Mouse (Mus musculus) right cerebral cortex, adult 18-20 months (tissue): ENCODE measurements around the gene Mark3.
A peak's percentile ranks its signal among the peaks of the same experiment; 100 is the strongest.
"Not testable (repeated sequence)": the region's sequence is repeated elsewhere in the genome, so short reads cannot be mapped to it uniquely, and the experiment has no call there.

Experiments used
- DNase-seq: peaks from one replicate; pipeline ENCODE4 v3.0.0; 2022; ENCODE audit warnings: mixed read lengths

Mark3 gene

GRCm38 (mm10) chr12:111574074-111574886 lies at the start of gene Mark3:
Mark3 (plus strand) TSS chr12:111574523.
- peak; percentile 98 for DNase-seq

DNA sequence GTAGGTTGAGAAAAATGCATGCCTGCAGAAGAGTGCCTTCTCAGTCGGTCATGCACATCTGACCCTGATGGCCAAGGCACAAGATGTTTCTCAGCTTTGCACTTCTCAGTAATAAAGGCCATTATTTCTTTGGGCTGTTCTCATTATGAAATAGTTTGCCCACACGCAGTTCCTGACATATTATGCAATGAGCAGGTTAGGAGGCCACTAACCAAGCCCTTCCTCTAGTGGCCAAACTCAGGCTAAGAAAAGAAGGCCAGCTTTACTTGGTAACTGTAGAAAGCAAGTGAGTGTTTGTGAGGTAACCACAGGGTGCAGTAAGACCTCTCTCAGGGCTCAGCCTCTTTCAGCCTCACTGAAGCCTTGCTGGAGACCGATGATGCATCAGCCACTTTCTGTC lies 49.4 kb upstream of the Mark3 start:
- DNase-seq, result no peak

DNA sequence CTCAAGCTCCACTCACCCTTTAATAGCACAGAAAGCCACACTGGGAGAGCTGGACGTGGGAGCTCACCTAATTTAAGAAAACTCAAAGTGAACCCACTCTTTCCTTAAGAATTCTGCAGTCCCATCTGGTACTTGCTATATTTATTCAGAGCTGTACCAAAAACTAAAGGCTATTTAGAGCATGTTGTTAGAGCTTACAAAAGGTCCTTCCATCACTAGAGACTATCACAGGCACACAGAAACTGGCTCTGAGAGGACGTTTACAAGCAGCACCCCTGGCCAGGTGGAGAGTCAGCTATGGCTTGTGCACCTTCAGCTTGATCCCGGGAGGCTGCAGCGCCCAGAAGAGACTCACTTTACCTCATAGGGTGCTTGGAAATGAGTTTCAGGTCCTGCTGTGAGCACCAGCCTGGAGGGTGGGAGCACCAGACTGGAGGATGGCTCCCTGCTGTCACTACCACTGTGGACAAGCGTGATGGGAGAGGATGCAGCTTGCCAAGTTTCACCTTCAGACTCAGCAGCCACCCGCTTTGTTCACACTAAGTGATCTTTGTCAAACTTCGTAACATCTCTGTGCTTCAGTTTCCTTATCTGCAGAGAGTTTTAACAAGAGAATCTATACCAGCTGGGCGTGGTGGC lies 46.6 kb upstream of the Mark3 start:
- DNase-seq, result peak; percentile 77

GRCm38 (mm10) chr12:111529192-111529591 lies 45.1 kb upstream of the Mark3 start:
- DNase-seq, result no peak

GRCm38 (mm10) chr12:111533096-111533794 lies 41.1 kb upstream of the Mark3 start:
- peak; percentile 54 for DNase-seq

GRCm38 (mm10) chr12:111535281-111535680 lies 39.0 kb upstream of the Mark3 start:
- no peak for DNase-seq

DNA sequence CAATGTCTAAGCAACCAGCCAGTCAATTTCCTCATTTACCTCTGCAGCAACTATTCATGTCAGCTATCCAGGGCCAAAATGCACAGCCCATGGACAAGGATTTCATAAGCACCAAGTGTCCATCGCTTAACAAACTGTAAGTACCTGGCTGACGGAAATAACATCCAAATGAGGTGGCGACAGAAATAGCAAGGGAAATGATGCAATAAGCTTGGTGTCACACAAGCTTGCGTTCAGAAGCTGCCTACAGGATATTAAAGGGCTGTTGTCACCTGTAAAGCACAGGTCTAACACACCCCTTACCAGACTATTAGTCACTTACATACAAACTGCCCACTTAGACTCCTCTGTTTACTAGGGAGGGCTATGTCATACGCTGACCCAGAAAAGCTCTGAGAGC lies 38.6 kb upstream of the Mark3 start:
- no peak for DNase-seq

DNA sequence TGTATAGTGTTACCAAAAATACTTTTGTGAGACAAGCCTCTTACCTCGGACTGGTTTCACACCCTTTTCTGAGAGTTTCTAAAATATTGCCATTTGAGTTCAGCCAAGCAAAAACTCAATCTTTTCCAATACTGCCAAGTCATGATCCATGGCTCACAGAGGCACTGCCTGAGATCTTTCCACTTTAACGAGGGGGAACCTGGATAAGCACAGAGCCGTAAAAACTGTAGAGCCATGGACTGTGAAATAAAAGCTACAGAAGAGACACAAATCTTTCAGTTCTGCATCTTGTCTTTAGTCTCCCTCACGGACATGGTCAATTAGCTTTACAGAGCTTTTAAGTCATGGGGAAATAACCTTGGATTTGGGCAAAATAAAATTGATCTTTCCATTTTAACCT lies 37.6 kb upstream of the Mark3 start:
- DNase-seq, result no peak

- no peak for DNase-seq
Measured at GRCm38 (mm10) chr12:111537341-111537740, 37.0 kb upstream of the Mark3 start.

DNA sequence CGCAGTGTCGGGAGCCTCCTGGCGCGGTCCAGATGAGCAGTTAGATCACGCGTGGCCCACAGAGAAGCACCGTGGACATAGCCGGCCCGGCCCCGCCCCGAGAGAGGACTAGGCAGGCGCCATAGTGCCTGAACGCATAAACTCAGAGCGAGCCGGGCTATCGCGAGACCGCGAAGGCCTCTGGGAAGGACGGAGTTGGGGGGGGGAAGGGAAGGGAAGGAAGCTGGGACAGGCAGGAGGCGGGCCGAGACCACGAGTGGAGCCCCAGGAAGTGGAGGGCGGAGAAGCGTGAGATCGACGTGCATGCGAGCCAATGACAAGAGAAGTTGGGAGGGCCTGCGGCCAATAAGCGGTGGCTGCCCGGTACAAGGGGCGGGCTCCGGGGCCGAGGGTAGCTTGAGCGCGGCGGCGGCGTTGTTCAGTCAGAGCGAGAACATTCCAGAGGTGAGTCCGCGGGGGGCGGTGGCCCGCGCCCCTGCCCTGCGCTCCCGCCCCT lies 36.5 kb upstream of the Mark3 start, which contains the start of gene Eif5:
TSS of gene Eif5 (plus strand) at position 221 of the 496 bp plus-strand sequence.
- DNase-seq, result peak; percentile 99

DNA sequence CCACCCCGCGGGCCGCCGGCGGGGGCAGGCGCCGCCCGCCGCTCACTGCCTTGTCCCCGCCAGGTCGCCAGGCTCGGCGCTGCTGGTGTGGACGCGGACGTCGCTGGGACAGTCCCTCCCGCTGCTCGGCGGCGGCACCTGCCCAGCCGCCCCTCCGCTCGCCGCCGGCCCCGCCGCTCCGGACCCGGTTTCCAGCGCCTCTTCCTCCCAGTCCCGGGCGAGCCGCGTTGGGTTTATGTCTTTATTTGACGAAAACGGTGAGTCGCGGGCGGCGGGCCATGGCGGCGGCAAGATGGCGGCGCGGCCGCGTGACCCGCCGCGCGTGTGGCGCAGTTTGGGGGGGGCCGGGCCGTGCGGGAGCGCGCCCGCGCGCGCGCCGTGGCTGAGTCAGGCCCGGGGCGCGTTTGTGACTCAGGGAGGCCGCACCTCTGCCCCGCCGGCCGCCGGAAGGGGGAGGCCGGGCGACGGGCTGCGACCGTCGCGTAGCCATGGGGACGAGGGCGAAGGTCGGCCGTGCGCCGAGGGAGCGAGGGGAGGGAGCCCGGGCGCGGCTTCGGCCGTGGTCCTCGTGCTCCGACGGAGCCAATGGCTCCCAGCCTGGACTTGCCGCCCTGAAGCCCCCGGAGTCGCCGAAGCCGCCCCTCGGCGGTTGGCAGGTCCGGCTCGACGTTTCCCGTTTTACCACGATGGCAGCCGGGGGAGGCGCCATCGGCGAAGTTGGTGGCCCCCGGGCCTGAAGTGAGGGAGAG lies 35.9 kb upstream of the Mark3 start:
- DNase-seq, result peak; percentile 75

DNA sequence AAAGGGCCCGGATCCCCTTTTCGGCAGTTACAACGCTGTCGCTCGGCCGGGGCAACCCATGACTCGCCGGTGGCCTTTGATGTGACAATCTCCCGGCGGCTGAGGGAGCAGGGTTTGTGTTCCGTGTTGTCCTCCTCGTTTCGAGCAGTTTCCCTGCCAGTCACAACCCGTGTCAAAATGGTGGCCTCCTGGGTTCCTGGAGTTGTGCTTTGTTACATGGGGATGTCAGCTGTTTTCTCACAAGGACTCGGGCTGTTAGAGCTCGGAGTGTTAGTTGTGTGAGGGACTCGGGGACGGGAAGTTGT lies 35.3 kb upstream of the Mark3 start:
- DNase-seq, result no peak

DNA sequence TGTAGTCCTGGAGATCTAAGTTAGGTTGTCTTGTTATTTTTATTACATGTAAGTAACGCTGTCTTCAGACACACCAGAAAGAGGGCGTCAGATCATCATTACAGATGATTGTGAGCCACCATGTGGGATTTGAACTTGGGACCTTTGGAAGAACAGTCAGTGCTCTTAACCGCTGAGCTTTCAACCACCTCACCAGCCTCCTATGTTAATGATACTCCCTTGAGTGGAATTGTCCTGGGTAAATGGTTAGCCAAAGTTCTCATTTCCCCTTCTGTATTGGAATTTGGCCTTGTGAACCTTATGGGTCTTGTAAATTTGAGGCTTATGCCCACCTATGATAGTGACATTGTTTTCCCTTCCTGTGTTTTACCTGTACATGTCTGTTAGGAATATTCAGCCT lies 27.3 kb upstream of the Mark3 start:
- no peak for DNase-seq

DNA sequence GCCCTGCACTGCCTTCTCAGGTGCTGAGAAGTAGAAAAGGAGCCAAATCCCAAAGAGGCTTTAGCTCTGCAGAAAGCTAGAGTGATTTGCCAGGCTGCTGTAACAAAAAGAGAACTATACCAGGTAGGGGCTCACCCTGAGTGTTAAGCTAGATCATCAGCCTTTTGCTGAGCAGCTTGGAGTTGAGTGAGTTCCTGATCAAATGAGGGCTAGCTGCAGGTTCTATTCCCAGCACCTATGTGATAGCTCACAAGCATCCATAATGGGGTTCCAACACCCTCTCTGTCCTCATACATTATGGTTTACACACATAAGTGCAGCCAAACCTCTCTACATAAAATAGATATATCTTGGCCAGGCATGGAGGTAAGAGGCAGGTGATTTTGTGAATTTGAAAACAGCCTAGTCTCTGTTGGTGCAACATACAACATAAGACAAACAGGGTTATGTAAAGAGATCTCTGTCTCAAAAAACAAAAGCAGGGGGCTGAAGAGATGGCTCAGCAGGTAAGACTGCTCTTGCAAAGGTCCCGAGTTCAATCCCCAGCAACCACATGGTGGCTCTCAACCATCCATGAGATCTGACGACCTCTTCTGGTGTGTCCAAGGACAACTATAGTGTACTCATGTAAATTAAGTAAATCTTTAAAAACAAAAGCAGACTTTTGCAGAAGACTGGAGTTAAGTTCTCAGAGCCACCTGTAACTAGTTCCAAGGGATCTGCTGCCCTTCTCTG lies 25.6 kb upstream of the Mark3 start:
- DNase-seq, result no peak

DNA sequence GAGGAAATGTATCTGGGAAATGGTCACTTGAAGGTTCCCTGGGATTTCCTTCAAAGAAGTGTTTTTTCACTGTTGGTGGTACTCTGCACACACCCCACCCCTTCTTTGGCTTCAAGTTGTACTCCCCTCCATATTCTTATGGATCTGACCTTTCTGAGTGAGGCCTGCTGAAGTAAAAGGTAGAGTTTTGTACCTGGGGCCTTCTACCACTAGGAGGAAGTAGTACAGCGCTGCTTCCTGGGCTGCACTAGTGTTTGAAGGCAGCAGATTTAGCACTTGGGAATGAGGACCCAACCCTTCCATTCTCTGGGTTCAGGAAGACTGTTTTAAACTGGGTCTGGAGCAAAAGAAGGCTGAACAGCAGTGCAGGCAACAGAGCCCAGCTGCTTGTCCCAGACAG lies 23.6 kb upstream of the Mark3 start:
- DNase-seq, result no peak

DNA sequence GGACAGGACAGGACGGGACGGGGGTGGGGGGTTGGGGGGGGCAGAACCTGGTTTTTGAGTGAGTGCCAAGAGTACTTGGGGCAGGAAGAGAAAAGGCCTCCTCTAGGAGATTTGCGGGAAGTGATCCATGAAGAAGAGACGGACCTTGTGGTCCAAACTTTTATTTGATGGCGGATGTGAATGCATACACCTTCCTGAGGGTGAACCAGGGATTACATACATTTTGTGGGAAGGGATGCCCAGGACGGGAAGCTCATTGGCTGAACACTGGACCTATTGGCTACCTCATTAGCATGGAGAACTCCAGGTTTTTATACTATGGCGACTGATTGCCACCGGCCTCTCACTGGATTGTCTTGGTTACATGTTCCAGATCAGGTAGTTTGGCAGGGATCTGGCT lies 22.0 kb upstream of the Mark3 start:
- no peak for DNase-seq

- DNase-seq, result no peak
Measured at GRCm38 (mm10) chr12:111555357-111555756, 19.0 kb upstream of the Mark3 start.

DNA sequence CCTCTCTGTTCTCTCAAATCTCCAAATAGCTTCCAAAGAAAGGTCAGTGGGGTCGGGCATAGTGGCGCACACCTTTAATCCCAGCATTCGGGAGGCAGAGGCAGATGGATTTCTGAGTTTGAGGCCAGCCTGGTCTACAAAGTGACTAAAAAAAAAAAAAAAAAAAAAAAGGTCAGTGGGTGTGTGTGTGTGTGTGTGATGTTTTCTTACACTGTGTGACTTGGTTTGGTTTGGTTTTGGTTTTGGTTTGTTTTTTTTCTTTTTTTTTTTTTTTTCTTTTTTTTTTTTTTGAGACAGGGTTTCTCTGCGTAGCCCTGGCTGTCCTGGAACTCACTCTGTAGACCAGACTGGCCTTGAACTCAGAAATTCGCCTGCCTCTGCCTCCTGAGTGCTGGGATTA lies 18.4 kb upstream of the Mark3 start:
- not testable (repeated sequence) for DNase-seq

- no peak for DNase-seq
Measured at GRCm38 (mm10) chr12:111557538-111557937, 16.8 kb upstream of the Mark3 start.

- DNase-seq, result no peak
Measured at GRCm38 (mm10) chr12:111558655-111559054, 15.7 kb upstream of the Mark3 start.

GRCm38 (mm10) chr12:111559647-111560258 lies 14.6 kb upstream of the Mark3 start:
- peak; percentile 74 for DNase-seq

DNA sequence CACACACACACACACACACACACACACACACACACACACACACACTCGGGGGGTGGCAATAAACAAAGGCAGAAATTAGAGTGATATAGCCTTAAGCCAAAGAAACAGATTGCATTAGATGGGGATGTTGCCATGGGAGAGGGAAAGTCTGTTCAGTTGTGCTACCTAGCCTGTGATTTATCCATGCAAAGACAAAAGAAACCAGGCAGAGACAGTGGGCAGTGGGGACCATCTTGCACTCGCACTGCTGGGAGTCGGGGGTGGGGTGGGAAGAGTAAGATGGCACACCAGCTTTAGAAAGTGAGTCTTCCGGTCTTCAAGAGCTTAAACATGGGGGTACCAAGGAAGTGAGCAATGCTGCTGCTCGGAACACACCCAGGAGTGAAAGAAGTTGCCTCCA lies 14.0 kb upstream of the Mark3 start:
- DNase-seq, result peak; percentile 25
